Mouse (Mus musculus): Measurements from ENCODE around the gene Phrf1. TPM values are rescaled to one million over a fixed set of nuclear protein-coding genes. Genes with fewer than 3 reads are reported as not detected.

The Phrf1 gene
- polyA plus RNA-seq, 1 experiment from 2014 or later, result 59.5 TPM

DNA sequence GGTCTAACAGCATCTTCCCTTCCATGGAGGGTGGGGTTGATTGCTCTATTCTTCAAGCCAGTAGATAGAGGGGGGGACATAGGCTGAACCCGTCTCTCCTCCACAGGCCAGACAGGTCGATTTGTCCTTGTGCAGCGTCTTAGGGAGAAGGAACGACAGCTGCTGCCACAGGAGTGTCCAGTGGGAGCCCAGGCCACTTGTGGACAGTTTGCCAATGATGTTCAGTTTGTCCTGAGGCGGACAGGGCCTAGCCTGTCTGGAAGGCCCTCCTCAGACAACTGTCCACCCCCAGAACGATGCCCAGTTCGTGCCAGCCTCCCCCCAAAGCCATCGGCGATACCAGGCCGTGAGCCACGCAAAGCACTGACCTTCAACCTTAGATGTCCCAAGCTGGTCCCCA is 11.7 kb upstream of the Phrf1 start:
- WGBS, result 90% methylated on average over 11 of the region's 11 CpGs
- Histone ChIP-seq H3K4me1 (ENCODE audit: control insufficient read depth, insufficient read depth, low read length) (peaks cover 21% of the 10 kb centered on the region), H3K4me3 (ENCODE audit: low read depth, low read length) (no peak overlapping the region), H3K4me2 (ENCODE audit: low read depth, low read length) (peak overlapping the region; percentile 91), H3K27me3 (ENCODE audit: control insufficient read depth, insufficient read depth, low read length) (no peaks in the 10 kb centered on the region), H3K27ac (ENCODE audit: low read depth, low read length) (no peak overlapping the region), H3K9me3 (ENCODE audit: control insufficient read depth, low read length) (no peaks in the 10 kb centered on the region), H3K9ac (replicated peaks; ENCODE audit: low read depth, low read length) (no peak overlapping the region), H3K36me3 (ENCODE audit: control insufficient read depth, insufficient read depth, low read length) (no peaks in the 10 kb centered on the region)
- ATAC-seq (ENCODE audit: low read depth), result no peak

GRCm38 (mm10) chr7:141217343-141218013 is 11.1 kb upstream of the Phrf1 start:
- Histone ChIP-seq H3K9me3 (ENCODE audit: control insufficient read depth, low read length) (no peaks in the 10 kb centered on the region), H3K4me3 (ENCODE audit: low read depth, low read length) (no peak overlapping the region), H3K36me3 (ENCODE audit: control insufficient read depth, insufficient read depth, low read length) (no peaks in the 10 kb centered on the region), H3K9ac (replicated peaks; ENCODE audit: low read depth, low read length) (no peak overlapping the region), H3K4me1 (ENCODE audit: control insufficient read depth, insufficient read depth, low read length) (peaks cover 27% of the 10 kb centered on the region), H3K4me2 (ENCODE audit: low read depth, low read length) (no peak overlapping the region), H3K27ac (ENCODE audit: low read depth, low read length) (no peak overlapping the region), H3K27me3 (ENCODE audit: control insufficient read depth, insufficient read depth, low read length) (no peaks in the 10 kb centered on the region)
- WGBS, result 92% methylated on average over 17 of the region's 17 CpGs
- ATAC-seq (ENCODE audit: low read depth), result no peak

DNA sequence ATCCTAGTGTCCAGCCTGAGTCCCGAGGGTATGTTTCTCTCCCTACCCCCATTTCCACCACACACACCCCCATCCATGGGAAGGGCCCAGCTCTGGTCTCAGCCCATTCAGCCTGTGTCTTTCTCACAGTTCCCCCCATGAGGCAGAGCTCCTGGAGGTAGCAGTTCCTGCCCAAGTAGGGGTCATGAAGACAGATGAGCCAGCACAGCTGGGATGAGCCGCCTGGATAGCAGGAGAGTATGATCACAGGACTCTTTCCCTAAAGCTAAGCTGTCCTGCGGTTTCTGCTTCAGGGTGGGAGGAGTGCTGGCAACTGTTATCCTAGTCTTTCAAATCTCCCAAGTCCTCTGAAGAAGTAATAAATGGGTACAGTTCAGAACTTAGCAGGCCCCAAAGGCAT is 10.4 kb upstream of the Phrf1 start:
- Histone ChIP-seq H3K4me3 (ENCODE audit: low read depth, low read length) (no peak overlapping the region), H3K4me1 (ENCODE audit: control insufficient read depth, insufficient read depth, low read length) (peaks cover 28% of the 10 kb centered on the region), H3K4me2 (ENCODE audit: low read depth, low read length) (no peak overlapping the region), H3K9ac (replicated peaks; ENCODE audit: low read depth, low read length) (no peak overlapping the region), H3K36me3 (ENCODE audit: control insufficient read depth, insufficient read depth, low read length) (no peaks in the 10 kb centered on the region), H3K27ac (ENCODE audit: low read depth, low read length) (no peak overlapping the region), H3K9me3 (ENCODE audit: control insufficient read depth, low read length) (no peaks in the 10 kb centered on the region), H3K27me3 (ENCODE audit: control insufficient read depth, insufficient read depth, low read length) (no peaks in the 10 kb centered on the region)
- ATAC-seq (ENCODE audit: low read depth), result no peak
- WGBS, result 88% methylated on average over 3 of the region's 3 CpGs

GRCm38 (mm10) chr7:141218557-141219133 is 9.9 kb upstream of the Phrf1 start:
- Histone ChIP-seq H3K4me3 (ENCODE audit: low read depth, low read length) (no peak overlapping the region), H3K9me3 (ENCODE audit: control insufficient read depth, low read length) (no peaks in the 10 kb centered on the region), H3K4me2 (ENCODE audit: low read depth, low read length) (no peak overlapping the region), H3K27ac (ENCODE audit: low read depth, low read length) (no peak overlapping the region), H3K27me3 (ENCODE audit: control insufficient read depth, insufficient read depth, low read length) (no peaks in the 10 kb centered on the region), H3K9ac (replicated peaks; ENCODE audit: low read depth, low read length) (no peak overlapping the region), H3K4me1 (ENCODE audit: control insufficient read depth, insufficient read depth, low read length) (peaks cover 28% of the 10 kb centered on the region), H3K36me3 (ENCODE audit: control insufficient read depth, insufficient read depth, low read length) (no peaks in the 10 kb centered on the region)
- ATAC-seq (ENCODE audit: low read depth), result no peak
- WGBS, result 94% methylated on average over 5 of the region's 5 CpGs

DNA sequence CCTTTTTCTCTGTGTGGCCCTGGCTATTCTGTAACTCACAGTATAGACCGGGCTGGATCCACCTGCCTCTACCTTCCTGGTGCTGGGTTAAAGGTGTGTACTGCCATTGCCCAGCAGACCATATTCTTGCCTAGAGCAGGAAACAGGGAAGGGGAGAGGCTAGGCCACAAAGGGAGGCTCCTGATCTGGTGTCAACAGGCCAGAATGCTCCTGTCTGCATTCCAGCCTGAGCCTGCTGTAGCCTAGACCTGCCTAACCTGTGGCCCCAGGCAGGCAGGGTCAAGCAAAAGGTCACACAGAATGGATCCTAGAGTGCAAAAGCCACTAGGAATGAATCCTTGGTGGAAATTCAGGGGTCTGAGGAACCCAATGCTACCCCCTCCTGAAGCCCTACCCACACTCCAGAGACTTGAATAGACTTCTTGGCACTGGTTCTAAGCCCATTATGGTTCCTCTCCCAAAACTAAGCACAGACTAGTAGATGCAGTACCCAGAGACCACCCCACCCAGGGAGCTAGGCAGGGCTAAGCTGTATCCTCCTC is 9.0 kb upstream of the Phrf1 start:
- no peaks in the 10 kb centered on the region for H3K27me3 ChIP-seq (ENCODE audit: control insufficient read depth, insufficient read depth, low read length)
- no peak overlapping the region for H3K4me2 ChIP-seq (ENCODE audit: low read depth, low read length)
- H3K4me1 ChIP-seq (ENCODE audit: control insufficient read depth, insufficient read depth, low read length), result peaks cover 28% of the 10 kb centered on the region
- no peak overlapping the region for H3K9ac ChIP-seq (replicated peaks; ENCODE audit: low read depth, low read length)
- WGBS, result 94% methylated on average over 1 of the region's 1 CpGs
- no peak for ATAC-seq (ENCODE audit: low read depth)
- H3K27ac ChIP-seq (ENCODE audit: low read depth, low read length), result no peak overlapping the region
- H3K9me3 ChIP-seq (ENCODE audit: control insufficient read depth, low read length), result no peaks in the 10 kb centered on the region
- H3K36me3 ChIP-seq (ENCODE audit: control insufficient read depth, insufficient read depth, low read length), result no peaks in the 10 kb centered on the region
- H3K4me3 ChIP-seq (ENCODE audit: low read depth, low read length), result no peak overlapping the region

GRCm38 (mm10) chr7:141220377-141220776 is 8.2 kb upstream of the Phrf1 start:
- H3K4me2 ChIP-seq (ENCODE audit: low read depth, low read length), result no peak overlapping the region
- ATAC-seq (ENCODE audit: low read depth), result no peak
- no peaks in the 10 kb centered on the region for H3K36me3 ChIP-seq (ENCODE audit: control insufficient read depth, insufficient read depth, low read length)
- H3K27ac ChIP-seq (ENCODE audit: low read depth, low read length), result no peak overlapping the region
- H3K4me1 ChIP-seq (ENCODE audit: control insufficient read depth, insufficient read depth, low read length), result peaks cover 22% of the 10 kb centered on the region
- H3K4me3 ChIP-seq (ENCODE audit: low read depth, low read length), result no peak overlapping the region; the same call in 1 of the 2 replicates
- H3K27me3 ChIP-seq (ENCODE audit: control insufficient read depth, insufficient read depth, low read length), result no peaks in the 10 kb centered on the region
- H3K9ac ChIP-seq (replicated peaks; ENCODE audit: low read depth, low read length), result no peak overlapping the region
- 94% methylated on average over 1 of the region's 1 CpGs for WGBS
- no peaks in the 10 kb centered on the region for H3K9me3 ChIP-seq (ENCODE audit: control insufficient read depth, low read length)

DNA sequence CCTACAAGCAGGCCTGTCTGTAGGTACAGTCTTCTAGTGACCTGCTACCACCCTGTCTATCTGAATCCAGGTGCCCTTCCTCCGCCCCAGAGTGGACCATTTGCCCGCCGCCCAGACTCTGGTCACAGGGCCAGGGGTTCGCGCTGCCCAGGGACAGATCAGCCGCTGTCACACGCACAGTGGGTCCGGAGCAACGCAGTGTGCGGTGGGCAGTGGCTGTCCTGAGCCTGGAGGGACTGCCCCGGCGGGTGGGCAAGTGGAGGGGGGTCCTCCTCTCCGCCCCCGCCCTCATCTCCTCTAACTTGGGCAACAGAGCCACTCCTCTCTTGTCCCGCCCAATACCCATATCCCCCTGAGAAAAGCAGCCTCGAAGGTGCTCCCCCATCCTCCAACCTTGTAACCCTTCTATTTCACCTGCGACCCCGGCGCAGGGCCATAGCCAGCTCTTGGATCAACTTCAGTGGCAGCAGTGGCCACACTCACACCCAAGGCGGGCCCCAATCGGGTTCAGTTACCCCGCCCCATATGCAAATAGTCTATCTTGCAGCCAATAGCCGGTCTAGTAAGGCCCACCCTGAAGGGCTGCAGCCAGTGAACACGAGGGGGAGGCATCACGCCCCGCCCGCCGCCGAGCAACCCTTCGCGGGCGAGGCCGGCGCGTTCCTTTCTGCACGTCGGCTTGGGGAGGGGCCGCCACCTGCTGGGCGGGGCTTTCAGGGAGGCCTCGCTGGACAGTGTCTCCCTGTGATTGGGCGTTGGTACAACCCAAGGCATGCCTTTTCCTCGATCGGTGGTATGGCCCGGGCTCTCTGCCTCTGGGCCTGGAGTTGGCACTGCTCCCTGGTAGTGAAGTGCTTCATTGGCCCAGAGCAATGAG is 7.1 kb upstream of the Phrf1 start:
- ATAC-seq (ENCODE audit: low read depth), result peak; percentile 95
- no peaks in the 10 kb centered on the region for H3K9me3 ChIP-seq (ENCODE audit: control insufficient read depth, low read length)
- H3K27ac ChIP-seq (ENCODE audit: low read depth, low read length), result peak overlapping the region; percentile 75
- peak overlapping the region; percentile 47 for H3K9ac ChIP-seq (replicated peaks; ENCODE audit: low read depth, low read length)
- no peaks in the 10 kb centered on the region for H3K36me3 ChIP-seq (ENCODE audit: control insufficient read depth, insufficient read depth, low read length)
- no peaks in the 10 kb centered on the region for H3K27me3 ChIP-seq (ENCODE audit: control insufficient read depth, insufficient read depth, low read length)
- peak overlapping the region; percentile 38 for H3K4me3 ChIP-seq (ENCODE audit: low read depth, low read length)
- peaks cover 18% of the 10 kb centered on the region for H3K4me1 ChIP-seq (ENCODE audit: control insufficient read depth, insufficient read depth, low read length)
- 2% methylated on average over 44 of the region's 44 CpGs for WGBS
- peak overlapping the region; percentile 59 for H3K4me2 ChIP-seq (ENCODE audit: low read depth, low read length)

DNA sequence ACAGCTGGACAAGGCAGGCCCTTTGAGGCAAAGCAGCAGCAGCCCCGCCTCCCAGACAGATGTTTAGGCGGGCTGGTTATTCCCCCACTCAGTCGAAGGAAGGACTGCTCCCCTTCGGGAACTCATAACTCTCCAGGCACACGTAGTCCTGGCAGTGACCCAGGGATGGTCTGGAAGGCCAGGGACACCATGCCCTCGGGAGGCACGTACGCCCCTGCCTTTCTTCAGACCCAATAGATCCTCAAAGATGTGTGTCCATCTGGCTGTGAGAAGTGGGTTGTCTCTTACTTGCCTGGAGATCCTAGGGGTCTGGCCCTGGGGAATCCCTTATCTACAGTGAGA is 6.5 kb upstream of the Phrf1 start:
- Histone ChIP-seq H3K4me1 (ENCODE audit: control insufficient read depth, insufficient read depth, low read length) (peaks cover 14% of the 10 kb centered on the region; the same call in 1 of the 2 replicates), H3K9ac (replicated peaks; ENCODE audit: low read depth, low read length) (peak overlapping the region; percentile 37), H3K4me3 (ENCODE audit: low read depth, low read length) (peak overlapping the region; percentile 38), H3K9me3 (ENCODE audit: control insufficient read depth, low read length) (no peaks in the 10 kb centered on the region), H3K27me3 (ENCODE audit: control insufficient read depth, insufficient read depth, low read length) (no peaks in the 10 kb centered on the region), H3K27ac (ENCODE audit: low read depth, low read length) (peak overlapping the region; percentile 75), H3K4me2 (ENCODE audit: low read depth, low read length) (peak overlapping the region; percentile 59), H3K36me3 (ENCODE audit: control insufficient read depth, insufficient read depth, low read length) (no peaks in the 10 kb centered on the region)
- no peak for ATAC-seq (ENCODE audit: low read depth)
- 8% methylated on average over 8 of the region's 8 CpGs for WGBS

Data from neural tube, embryonic 14.5 days (tissue).